Mouse (Mus musculus) forebrain, embryonic 11.5 days (tissue): ENCODE measurements around the gene Gpr174. TPM values are rescaled to one million over a fixed set of nuclear protein-coding genes. Genes with fewer than 3 reads are reported as not detected.

Experiments used
- ATAC-seq: fragments of 200-750 bp; cut with Nextera tagmentation; replicated peaks from 2 replicates; pipeline ENCODE4 v1.8.0; 2017; ENCODE audit warnings: moderate TSS enrichment; ENCODE audit not compliant: low FRiP score
- DNase-seq: peaks from one replicate; pipeline ENCODE4 v3.0.0-alpha.2; 2017; ENCODE audit warnings: low spot score
- H3K27ac ChIP-seq: fragments of 300-500 bp; sonication (generic); 2 replicates; pipeline ENCODE4 v1.5.1; 2014; ENCODE audit warnings: low read depth, low read length
- H3K27me3 ChIP-seq: fragments of 300-500 bp; sonication (generic); 2 replicates; pipeline ENCODE4 v1.6.1; 2014; ENCODE audit warnings: mild to moderate bottlenecking, low read length, mixed read lengths; ENCODE audit not compliant: control insufficient read depth, insufficient read depth
- H3K36me3 ChIP-seq: fragments of 300-500 bp; sonication (generic); 2 replicates; pipeline ENCODE4 v1.6.1; 2014; ENCODE audit warnings: mild to moderate bottlenecking, low read length, moderate library complexity, mixed read lengths; ENCODE audit not compliant: control insufficient read depth, insufficient read depth
- H3K4me1 ChIP-seq: fragments of 300-500 bp; sonication (generic); replicated peaks from 2 replicates; pipeline ENCODE4 v1.6.1; 2014; ENCODE audit warnings: low read length, mixed read lengths; ENCODE audit not compliant: control insufficient read depth, insufficient read depth
- H3K4me2 ChIP-seq: fragments of 300-500 bp; sonication (generic); 2 replicates; pipeline ENCODE4 v1.6.1; 2014; ENCODE audit warnings: low read depth, mild to moderate bottlenecking, low read length, moderate library complexity, mixed read lengths; ENCODE audit not compliant: severe bottlenecking
- H3K4me3 ChIP-seq: fragments of 300-500 bp; sonication (generic); 2 replicates; pipeline ENCODE4 v1.5.1; 2014; ENCODE audit warnings: low read depth, low read length
- H3K9ac ChIP-seq: fragments of 300-500 bp; sonication (generic); 2 replicates; pipeline ENCODE4 v1.6.1; 2014; ENCODE audit warnings: low read length
- H3K9me3 ChIP-seq: fragments of 300-500 bp; sonication (generic); 2 replicates; pipeline ENCODE4 v1.6.1; 2016; ENCODE audit warnings: low read length, mixed read lengths; ENCODE audit not compliant: control insufficient read depth
- WGBS: fragments of 180-500 bp; shearing (Covaris S2); extraction: QIAGEN DNeasy Blood & Tissue Kit; methylation state at CpG from one replicate; pipeline ENCODE4 v1.1.7; 2014; 5-methylcytosine and 5-hydroxymethylcytosine counted together
- polyA plus RNA-seq: library from polyadenylated mRNA; unstranded; fragments of >200 nt; fragmentation: Nextera tagmentation; extraction: Ambion mirVana; gene quantifications from 2 replicates; pipeline ENCODE4 v1.2.1, GENCODE M21; 2014

Gene Gpr174
- polyA plus RNA-seq, result not detected in 2 replicates

DNA sequence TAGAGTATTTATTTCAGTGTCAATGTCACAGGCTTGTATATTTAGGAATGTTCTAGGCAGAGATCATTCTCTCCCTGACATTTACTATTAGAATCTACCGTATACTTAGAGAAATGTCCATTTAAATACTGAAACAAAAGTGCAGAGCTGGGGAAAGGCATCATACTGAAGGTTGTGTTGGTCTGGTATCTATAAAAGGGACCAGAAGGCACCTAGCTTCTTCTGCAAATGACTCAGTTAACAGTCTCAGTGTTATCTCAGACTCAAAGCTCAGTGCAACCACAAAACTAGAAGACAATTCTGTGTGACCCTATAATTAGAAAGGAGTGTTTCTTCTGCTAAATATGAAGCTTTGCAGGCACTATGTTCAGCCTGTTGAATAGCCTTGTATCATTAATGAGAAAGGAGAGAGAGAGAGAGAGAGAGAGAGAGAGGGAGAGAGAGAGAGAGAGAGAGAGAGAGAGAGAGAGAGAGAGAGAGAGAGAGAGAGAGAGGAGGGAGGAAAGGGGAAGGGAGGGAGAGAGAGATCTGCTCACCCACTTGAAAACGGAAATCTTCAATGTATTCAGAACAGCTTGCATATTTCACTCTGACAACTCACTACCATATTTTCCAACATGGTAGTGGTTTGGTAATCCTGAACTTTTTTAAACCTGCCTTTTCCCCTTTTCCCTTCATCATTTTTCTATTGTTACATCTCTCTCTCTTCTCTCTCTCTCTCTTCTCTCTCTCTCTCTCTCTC, at the start of gene Gpr174:
Gpr174 (plus strand) TSS at position 393 of the 742 bp plus-strand sequence.
- WGBS, result 76% methylated on average over 2 of the region's 2 CpGs
- DNase-seq, result no peak

DNA sequence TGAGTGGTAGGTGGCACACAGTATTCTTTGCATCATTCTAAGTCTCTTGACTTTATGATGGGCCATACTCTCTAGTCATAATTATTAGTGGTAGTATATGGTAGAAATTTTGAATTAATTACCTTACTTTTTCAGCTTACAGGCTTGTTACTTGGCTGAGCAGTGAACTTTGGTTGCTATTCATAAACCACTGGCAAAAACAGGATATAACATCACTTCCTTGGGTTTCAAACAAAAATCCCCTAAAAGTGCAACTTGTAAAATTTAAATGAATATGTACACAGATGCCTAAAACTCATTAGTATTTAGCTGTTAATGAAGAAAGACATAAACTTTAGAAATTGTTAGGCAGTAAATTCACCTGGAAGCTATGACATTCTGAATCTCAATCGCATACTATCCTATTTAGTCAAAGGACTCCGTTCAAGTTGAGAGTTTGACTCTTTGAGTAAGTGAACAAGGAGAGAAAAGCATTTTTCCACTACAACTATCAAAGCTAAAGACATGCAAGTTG, 38.0 kb upstream of the Gpr174 start:
- ATAC-seq (no peak), DNase-seq (no peak)
- Histone ChIP-seq H3K9me3 (no peaks in the 10 kb centered on the region), H3K4me3 (no peak overlapping the region), H3K36me3 (no peaks in the 10 kb centered on the region), H3K9ac (no peak overlapping the region), H3K4me1 (no peaks in the 10 kb centered on the region), H3K27ac (no peak overlapping the region), H3K27me3 (no peaks in the 10 kb centered on the region), H3K4me2 (no peak overlapping the region)
- 90% methylated on average over 2 of the region's 2 CpGs for WGBS

More for the DNA sequence above, at the start of gene Gpr174:
- Histone ChIP-seq H3K4me3 (no peak within 1 kb of the TSS), H3K9me3 (no peaks in the 10 kb centered on the region), H3K27ac (no peak within 1 kb of the TSS), H3K4me1 (no peaks in the 10 kb centered on the region), H3K27me3 (no peaks in the 10 kb centered on the region), H3K9ac (no peak within 1 kb of the TSS), H3K36me3 (no peaks in the 10 kb centered on the region), H3K4me2 (no peak within 1 kb of the TSS)
- ATAC-seq, result no peak

DNA sequence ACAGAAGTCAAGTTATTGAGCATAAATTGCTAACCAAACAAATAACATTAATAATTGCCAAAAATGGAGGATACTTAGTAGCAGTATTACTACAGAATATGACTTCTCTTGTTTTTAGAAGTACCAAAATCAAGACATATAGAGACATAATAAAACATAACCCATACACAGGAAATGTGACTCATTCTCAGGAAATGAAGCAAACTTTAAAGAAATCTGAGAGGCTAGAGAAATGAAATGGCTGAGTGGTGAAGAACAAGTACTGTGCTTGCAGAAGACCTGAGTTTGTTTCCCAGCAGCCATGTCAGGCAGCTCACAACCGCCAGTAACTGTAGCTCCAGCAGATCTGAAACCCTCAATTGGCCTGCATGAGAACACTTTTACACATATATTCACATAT, 30.8 kb upstream of the Gpr174 start:
- Histone ChIP-seq H3K27ac (no peak overlapping the region), H3K9me3 (no peaks in the 10 kb centered on the region), H3K4me3 (no peak overlapping the region), H3K9ac (no peak overlapping the region), H3K4me1 (no peaks in the 10 kb centered on the region), H3K4me2 (no peak overlapping the region), H3K27me3 (no peaks in the 10 kb centered on the region), H3K36me3 (no peaks in the 10 kb centered on the region)
- 81% methylated on average over 1 of the region's 1 CpGs for WGBS
- ATAC-seq (no peak), DNase-seq (no peak)

DNA sequence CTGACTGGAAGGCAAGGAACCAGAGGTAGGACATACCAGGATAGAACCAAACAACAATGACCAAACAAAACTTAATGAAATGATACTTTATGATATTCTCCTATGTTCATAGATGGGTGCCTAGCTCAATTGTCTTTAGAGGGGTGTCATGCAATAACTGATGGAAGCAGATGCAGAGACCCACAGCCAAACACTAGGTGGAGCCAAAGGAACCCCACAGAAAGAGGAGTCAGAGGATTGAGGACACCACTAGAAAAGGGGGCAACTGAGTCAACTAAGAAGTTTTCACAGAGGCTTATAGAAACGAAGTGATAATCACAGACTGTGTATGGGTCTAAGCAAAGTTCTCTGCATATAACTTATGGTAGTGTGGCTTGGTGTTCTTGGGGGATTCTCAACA, 24.5 kb upstream of the Gpr174 start:
- H3K9me3 ChIP-seq, result no peaks in the 10 kb centered on the region
- H3K36me3 ChIP-seq, result no peaks in the 10 kb centered on the region
- no peak overlapping the region for H3K4me2 ChIP-seq
- ATAC-seq, result no peak
- H3K27me3 ChIP-seq, result no peaks in the 10 kb centered on the region
- no peak overlapping the region for H3K27ac ChIP-seq
- H3K4me1 ChIP-seq, result no peaks in the 10 kb centered on the region
- DNase-seq, result no peak
- no peak overlapping the region for H3K9ac ChIP-seq
- 47% methylated on average over 1 of the region's 1 CpGs for WGBS
- H3K4me3 ChIP-seq, result no peak overlapping the region

DNA sequence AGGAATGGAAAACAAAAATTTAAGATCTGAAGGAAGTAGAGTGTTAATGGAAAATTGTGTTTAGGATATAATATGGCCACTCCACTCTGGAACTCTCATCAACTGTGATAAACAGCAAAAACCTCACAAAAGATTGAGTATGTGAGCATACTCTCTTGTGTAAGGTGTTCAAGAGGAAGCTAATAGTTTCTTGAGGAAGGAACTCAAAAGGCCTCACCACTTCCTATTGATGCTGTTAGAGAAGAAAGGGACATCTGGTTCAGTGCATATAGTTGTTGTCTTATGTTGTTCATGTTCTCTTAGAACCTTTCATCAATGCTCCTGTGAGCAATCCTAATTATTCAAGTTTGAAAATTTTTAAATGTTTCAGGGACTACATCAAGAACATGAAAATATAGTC, 21.0 kb upstream of the Gpr174 start:
- Histone ChIP-seq H3K36me3 (no peaks in the 10 kb centered on the region), H3K9me3 (no peaks in the 10 kb centered on the region), H3K4me2 (no peak overlapping the region), H3K9ac (no peak overlapping the region), H3K4me1 (no peaks in the 10 kb centered on the region), H3K4me3 (no peak overlapping the region), H3K27ac (no peak overlapping the region), H3K27me3 (no peaks in the 10 kb centered on the region)
- DNase-seq, result no peak
- ATAC-seq, result no peak

DNA sequence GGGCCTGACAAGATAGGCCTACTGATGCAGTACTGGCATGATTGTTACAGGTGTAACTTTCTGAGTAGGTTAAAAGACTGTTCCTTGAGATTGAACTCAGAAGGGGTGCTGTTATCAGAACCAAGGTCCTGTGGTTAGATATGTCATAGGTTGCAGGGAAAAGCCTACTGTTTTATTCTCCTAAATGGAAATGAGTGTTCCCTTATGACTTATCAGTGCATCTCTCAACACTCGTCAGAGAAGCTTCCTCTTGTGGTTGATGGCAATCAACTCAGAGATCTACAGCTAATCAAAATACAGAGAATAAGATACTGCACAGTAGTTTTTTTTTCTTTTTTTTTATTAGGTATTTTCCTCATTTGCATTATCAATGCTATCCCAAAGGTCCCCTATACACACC, 19.2 kb upstream of the Gpr174 start:
- Histone ChIP-seq H3K9me3 (no peaks in the 10 kb centered on the region), H3K9ac (no peak overlapping the region), H3K36me3 (no peaks in the 10 kb centered on the region), H3K4me3 (no peak overlapping the region), H3K27ac (no peak overlapping the region), H3K27me3 (no peaks in the 10 kb centered on the region), H3K4me2 (no peak overlapping the region), H3K4me1 (no peaks in the 10 kb centered on the region)
- DNase-seq, result no peak
- 88% methylated on average over 1 of the region's 1 CpGs for WGBS
- no peak for ATAC-seq

DNA sequence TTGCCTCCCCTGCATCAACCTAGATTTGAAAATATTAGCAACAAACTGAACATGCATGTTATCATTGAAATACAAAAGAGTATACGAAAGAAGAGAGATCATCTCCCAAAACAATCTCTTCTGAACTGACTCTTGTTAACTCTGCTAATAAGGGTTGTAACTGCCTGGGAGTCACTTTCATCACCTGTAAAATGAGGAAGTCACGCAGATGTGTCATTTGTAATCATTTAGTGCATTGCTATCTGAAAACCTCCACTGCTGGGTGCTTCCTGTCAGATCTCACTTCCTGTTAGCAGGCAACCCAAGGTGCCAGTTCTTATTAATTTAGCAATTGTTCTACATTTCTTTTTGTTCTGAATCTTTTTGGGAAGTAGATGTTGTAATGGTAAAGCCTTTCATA, 5.3 kb upstream of the Gpr174 start:
- Histone ChIP-seq H3K27me3 (no peaks in the 10 kb centered on the region; the same call in 1 of the 2 replicates), H3K9me3 (no peaks in the 10 kb centered on the region), H3K36me3 (no peaks in the 10 kb centered on the region), H3K4me2 (no peak overlapping the region), H3K27ac (no peak overlapping the region), H3K4me3 (no peak overlapping the region), H3K9ac (no peak overlapping the region), H3K4me1 (no peaks in the 10 kb centered on the region)
- DNase-seq, result no peak
- WGBS, result 74% methylated on average over 2 of the region's 2 CpGs
- no peak for ATAC-seq

DNA sequence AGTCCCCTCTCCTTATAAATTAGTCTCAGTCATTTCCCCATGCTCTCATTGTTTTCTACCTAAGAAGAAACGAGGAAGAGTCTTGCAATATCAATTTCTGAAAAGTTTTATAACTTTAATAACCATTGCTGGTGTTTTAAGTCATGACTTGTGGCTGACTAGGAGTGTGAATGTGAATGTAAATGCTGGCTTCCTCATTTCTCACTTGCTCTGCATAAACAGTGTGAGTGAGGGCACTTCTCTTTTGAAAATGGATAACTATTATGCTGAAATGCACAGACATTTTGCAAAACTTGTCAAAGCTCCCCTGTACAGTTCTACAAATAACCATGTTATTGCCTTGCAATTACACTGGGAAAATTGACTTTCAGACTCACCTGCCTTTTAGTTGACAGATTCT, 8.9 kb downstream of the Gpr174 start:
- Histone ChIP-seq H3K9me3 (no peaks in the 10 kb centered on the region), H3K36me3 (no peaks in the 10 kb centered on the region), H3K27me3 (no peaks in the 10 kb centered on the region), H3K4me2 (no peak overlapping the region), H3K27ac (no peak overlapping the region), H3K9ac (no peak overlapping the region), H3K4me1 (no peaks in the 10 kb centered on the region), H3K4me3 (no peak overlapping the region)
- DNase-seq (no peak), ATAC-seq (no peak)
- 46% methylated on average over 1 of the region's 1 CpGs for WGBS

DNA sequence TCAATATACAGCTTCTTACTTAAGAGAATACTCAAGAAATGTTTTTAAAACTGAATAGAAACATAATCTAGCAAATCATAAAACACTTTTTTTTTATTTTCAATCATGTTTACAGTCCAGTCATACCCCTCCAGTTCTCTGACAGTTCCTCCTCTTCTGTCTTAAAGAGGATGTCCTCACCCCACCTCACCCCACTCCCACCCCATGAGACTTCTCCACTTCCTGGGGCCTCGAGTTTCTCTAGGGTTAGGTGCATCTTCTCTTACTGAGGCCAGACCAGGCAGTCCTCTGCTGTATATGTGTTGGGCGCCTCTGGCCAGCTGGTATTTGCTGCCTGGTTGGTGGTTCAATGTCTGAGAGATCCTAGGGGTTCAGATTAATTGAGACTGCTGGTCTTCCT, 21.9 kb downstream of the Gpr174 start:
- no peak overlapping the region for H3K4me2 ChIP-seq
- ATAC-seq (no peak), DNase-seq (no peak)
- no peaks in the 10 kb centered on the region for H3K4me1 ChIP-seq
- no peaks in the 10 kb centered on the region for H3K36me3 ChIP-seq
- WGBS, result 62% methylated on average over 2 of the region's 2 CpGs
- no peak overlapping the region for H3K9ac ChIP-seq
- H3K9me3 ChIP-seq, result no peaks in the 10 kb centered on the region
- no peaks in the 10 kb centered on the region for H3K27me3 ChIP-seq
- no peak overlapping the region for H3K27ac ChIP-seq
- no peak overlapping the region for H3K4me3 ChIP-seq
